Mouse (Mus musculus) yolk sac, embryonic 10.5 days (tissue): ENCODE results near the gene Mmp7.
A peak's percentile ranks its signal among the peaks of the same experiment; 100 is the strongest.

ENCODE experiments used
- DNase-seq: peaks from one replicate; pipeline ENCODE4 v3.0.0-alpha.2; 2017; ENCODE audit warnings: low spot score

The Mmp7 gene

DNA sequence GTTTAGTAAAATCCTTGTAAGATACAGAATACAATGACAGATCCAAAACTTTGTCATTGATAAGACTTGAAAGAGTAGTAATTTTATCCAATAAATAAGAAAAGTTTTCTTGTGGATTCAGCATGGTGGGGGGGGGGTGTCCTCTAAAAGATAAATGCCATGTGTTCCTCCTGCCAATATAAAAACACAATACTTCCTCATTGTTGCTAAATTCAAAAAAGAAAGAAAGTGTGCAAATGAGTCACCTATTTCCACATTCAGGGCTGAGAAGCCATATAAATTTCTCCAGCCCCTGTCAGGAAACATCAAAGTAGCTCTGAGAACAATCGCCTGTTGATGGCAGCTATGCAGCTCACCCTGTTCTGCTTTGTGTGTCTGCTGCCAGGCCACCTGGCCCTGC lies at the start of gene Mmp7:
Mmp7 (plus strand) TSS at position 301 of the 400 bp plus-strand sequence.
- no peak for DNase-seq

DNA sequence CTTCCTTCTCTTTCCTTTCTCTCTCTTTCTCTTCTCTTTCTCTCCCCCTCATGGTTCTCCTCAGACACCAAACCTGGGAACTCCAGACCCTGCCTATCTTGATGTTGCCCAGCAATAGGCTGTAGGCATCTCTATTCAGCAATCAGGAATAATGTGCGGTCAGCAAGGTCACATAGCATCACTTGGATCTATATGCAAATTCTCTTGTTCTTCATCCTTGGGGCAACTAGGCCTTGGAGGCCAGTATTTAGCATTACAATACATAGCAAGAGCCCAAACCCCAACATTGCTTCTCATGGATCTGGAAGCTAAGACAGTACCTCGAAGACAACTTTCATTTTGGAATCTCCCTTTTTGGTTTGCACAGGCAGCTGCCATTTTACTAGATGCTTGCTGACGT lies 44.0 kb upstream of the Mmp7 start:
- DNase-seq = no peak

DNA sequence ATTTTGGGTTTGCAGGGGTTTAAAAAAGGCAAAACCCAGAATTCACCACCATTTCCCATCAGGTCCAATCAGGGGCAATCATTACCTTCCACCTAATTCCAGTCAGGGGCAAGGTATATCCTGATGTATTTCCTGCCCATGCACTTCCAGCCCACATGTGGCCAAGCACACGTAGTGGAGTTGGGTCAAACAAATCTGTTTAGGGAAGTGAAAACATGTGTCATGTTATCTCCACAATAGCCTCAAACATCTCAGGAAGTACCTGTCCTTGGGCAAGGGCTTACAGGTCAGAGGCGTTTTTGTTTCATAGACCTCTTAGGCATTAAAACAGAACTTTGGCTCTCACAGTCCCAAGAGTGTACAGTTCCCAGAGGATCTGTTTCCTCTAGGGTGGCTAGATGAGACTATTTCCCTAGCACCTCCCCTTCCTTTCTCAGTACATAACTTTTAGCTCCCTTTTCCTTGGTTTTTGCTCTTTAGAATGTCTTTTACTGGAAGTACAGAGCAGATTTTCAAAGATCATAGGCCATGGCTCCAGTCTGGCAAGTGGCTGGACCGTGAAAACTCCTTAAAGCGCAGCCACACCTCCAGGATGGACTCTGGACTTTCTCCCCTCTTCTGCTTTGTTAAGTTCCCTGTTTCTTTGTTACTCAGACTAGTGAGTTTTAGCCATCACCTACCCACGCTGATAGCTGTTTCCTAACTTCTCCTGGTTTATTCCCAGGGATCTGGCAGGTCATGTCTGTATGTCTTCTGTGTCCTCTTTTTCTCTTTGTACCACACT lies 41.3 kb upstream of the Mmp7 start:
- peak; percentile 5 for DNase-seq

DNA sequence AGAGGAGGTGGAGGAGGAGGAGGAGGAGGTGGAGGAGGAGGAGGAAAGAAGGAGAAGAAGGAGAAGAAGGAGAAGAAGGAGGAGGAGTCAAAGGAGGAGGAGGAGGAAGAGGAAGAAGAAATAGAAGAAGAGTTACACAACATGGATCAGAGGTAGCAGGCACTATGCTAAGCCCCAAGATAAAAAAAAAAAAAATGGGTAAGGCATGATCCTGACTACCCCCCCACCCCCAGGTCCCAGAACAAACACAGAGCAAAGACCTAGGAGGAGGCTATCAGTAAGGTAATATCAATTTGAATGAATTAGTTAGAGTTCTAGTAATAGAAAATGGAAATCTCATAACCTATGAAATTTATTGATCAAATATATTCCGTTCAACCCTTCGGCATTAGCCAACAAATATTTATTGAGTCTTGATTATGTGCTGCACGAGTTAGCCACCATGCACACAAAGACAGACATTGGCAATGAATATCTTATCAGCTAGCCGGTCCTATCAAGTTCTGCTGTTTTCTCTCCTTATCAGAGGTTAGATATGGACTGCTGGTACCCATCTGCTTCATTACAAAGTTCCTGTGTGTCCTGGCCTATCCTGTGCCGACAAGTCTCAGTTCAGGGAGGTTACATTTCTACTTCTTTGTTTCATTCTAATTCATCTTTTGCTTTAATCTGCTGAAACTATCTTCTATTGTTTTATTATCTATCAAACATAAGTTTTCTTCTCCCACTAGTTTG lies 39.4 kb upstream of the Mmp7 start:
- no peak for DNase-seq

DNA sequence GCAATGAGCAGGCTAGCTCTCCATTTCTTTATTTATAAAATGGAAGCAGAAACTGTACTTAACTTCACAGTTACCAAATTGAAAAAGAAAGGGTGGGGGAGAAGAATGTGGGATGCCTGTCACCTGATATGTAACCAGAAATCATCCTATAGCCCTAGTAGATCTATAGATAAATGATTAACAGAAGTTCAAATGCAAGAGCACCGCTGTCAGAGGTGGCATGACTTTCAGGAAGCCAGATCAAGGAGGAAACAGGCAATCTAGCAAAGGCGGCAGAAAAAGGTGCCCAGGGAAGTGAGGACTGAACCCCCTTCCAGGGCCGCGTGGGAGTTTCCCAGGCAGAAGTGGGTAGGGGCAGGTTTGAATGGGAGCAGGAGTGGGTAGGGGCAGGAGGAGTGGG lies 33.9 kb upstream of the Mmp7 start:
- DNase-seq = no peak

DNA sequence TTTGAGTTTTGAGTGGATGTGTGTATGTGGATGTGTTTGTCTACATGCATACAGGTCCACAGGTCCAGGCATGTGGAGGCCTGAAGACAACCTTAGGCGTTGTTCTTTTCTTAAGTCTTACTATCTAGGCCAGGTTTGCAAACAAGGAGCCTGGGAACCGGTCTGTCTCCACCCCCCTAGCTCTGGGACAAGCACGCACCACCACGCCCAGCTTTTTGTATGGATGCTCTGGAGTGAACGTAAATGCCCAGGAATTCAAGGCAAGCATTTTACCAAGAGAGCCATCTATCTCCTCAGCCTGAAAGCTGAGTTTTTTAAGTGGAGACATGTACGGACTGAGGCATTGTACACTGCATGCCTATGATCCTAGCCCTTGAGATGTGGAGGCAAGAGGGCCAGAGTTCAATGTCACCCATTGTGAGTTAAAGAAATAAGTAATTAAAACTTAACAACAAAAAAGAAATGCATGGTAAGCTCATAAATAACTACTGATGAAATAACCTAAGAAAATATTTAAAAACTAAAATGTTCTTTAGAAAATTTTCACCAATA lies 32.3 kb upstream of the Mmp7 start:
- DNase-seq = no peak

DNA sequence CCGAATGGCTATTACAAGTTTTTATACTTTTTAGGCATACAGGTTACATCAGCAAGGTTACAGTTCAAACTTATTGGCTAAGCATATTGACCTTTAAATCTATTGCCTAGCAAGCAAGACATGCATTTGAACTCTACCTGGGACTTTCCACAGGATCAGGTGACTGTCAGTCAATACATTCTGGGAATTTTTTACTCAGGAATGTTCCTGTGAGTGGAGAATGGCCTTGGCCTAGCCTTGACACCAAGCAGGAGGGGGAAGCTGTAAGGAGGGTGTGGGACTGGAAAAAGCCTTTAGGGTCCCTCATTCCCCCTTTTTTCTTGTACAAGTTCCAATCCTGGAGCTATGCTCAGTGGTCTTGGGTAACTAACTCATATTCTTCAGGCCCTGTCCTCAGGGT lies 30.5 kb upstream of the Mmp7 start:
- DNase-seq = peak; percentile 14

DNA sequence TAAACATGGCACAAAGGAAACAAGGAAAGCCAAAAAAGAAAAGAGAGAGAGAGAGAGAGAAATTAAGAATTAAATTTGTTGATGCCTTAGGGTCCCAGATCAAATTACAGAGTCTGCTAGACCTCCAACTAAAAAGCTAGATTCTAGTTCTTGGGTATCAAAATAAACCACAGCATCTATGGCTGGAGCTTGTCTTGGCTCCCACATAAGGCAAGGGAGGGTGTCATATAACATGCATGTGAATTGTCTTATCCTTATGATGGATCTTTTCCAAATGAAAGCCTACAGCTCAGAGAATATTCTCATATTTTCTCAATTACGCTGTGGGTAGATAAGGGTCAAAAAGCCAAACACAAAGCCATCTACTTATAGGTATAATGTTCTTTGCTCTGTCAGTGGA lies 22.2 kb upstream of the Mmp7 start:
- DNase-seq = no peak

DNA sequence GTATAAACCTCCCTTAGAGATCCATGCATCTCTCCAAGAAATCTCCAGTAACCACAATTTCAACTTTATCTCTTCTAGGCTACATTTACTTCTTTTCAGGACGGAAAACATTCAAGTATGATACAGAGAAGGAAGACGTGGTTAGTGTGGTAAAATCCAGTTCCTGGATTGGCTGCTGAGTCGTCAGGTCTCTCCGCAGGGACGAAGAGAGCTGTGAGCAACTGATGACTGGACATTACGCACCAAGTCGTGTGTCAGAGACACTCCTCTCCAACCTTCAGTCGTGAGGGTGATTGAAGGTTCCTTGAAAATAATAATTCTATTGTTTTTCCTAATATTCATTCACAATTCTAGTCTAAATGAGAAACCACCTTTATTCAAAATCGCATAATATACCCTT lies 18.9 kb upstream of the Mmp7 start:
- no peak for DNase-seq

DNA sequence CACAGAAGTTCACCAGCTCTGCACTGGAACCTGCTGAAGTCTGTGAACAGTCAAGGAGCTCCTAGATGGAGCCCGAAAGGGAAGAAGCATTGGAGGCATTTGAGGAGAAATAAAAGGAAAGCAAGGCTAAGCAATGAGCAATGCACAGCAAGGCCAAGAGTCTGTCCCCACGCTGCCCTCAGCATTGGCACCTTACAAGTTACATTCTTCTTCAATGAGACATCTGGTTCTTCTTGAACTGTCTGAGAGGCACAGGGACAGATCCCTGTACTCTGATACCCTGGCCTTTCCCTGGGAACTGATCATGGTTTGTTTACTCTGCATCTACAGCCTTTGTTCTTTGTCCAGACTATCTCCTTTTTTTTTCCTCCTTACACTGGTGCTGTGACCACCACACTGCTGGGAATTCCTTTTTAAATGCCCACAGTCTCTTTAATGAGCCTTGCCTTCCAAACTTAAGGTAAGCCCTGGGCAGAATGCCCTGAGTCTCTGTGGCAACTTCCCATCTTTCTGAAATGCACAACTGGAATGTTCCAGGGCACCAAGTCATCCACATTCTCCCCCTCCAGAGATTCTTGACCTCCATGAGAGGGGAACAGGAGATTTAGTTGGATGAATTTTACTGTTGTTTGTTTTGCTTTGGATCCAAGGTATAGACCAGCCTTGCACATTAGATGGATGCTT lies 13.6 kb upstream of the Mmp7 start:
- DNase-seq = no peak

DNA sequence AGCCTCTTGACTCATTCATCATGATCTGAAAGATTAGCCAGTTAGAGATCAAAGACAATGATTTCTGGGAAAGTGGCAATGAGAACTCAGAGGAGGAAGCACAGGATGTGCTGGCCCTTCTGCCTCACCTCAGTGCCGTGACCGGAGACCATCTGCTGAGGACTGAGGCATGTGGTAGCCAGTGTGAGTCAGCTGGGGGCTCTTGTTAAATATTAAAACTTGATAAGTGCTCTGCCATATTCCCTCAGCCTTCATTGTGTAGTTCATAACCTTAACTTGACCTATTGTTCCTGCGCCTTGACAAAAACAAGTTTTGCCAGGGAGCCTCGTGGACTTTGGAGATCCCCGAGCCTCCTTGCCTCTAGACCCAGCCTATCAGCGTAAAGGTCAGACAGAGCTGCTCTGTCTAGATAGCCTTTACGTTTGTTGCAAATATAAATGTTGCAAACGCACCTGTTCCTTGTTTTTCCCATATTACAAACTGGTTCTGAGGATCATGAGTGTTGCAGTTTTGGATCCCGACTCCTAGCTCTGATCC lies 9.7 kb upstream of the Mmp7 start:
- peak; percentile 1 for DNase-seq

DNA sequence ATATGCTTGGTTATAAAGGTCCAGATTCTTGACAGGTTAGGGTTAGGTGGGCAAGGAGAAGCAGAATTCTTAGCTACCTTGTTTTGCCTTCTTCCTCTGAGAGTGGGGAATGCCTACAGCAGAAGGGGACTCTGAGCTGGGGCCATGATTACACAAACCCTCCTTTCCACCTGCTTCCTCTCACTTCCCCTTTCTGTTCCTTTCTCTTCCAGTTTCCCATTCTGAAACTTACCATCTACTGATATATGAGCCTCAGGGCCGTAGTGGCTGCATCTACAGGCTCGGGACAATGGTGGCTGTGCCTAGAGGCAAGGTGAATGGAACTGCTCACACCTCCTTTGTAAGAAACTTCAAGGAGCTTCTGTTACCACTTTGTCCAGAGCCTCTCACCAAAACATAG lies 5.9 kb upstream of the Mmp7 start:
- DNase-seq = no peak

DNA sequence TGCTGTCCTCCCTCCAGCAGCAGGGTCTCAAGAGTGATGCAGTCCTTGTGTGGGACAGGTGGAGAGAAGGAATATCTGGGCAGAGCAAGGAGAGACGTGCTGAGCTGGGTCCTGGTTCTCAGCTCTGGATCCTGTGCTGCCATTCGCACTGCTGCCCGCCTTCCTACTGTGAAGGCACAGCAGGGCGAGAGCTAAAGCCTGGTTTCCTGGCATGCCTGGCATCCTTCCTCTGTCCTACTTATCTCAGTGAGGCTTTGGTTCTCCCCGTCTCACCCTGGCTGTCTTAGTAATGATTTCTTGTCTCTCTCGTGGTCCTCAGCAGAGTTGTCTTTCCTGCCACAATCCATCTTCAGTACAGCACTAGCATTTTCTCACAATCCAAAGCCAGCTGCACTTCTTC lies 2.1 kb upstream of the Mmp7 start:
- DNase-seq = no peak

DNA sequence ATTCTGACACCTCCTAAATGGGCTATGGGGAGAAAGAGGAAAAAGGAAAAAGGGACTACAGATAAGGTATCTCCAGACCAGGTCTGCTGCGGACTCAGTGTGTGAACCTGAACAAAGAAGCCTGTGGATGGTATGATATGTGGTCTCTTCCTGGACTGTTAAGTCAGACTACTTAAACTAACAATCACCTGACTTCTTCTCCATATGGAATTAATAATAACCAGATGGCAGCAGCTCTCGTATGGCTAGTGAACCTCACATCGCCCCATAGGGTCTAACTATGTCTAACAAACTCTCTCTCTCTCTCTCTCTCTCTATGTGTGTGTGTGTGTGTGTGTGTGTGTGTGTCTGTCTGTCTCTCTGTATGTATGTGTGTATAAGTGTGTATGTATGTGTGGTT lies 2.1 kb downstream of the Mmp7 start:
- no peak for DNase-seq

DNA sequence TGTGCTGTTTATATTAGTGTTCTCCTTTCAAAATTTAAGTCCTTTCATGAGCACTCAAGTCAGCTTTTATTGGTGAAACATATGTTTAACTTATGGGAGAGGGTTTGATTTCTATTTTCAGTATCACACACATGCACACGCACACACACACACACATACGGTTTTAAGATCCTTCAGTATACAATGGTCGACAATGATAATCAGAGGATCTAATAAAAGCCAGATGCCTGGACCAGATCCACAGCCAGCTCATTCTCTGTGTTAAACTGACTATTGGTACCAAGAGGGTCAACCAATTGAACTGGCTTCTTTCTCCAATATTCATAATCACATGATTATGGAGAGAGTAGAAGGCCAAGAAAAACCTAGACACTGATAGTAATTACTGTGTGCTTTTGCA lies 3.8 kb downstream of the Mmp7 start:
- DNase-seq = no peak

DNA sequence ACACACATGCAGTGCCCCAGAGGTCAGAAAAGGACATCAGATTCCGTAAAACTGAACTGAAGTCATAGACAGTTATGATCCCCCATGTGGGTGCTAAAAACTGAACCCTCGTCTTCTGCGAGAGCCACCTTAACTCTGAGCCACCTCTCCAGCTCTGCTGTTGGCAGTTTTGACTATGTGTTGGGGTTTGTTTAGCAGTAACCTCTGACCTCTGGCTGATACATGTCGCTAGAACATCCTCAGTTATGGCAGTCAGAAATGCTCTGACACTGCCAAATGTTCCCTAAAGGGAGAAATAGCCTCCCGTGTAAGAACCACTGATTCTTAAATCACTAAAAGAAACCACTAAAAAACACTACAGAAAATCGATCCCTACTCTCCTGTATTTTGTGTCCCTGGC lies 16.8 kb downstream of the Mmp7 start:
- no peak for DNase-seq

DNA sequence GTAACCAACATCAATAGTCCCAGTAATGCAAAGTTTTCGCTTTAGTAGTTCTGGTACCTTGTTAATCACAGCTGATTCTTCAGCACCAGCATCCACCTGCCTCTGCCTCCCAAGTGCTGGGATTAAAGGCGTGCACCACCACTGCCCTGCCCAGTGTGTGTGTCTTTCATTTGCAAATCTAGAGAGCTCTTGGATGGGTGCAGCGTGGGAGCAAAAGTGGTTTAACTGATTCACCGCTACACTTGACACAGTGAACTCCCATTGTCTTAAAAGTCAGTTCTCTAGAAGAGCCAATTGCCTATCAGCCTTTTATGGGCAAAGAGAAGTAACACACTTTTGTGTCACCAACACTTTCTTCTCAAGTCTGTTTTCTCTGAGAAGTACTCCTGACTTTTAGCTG lies 19.3 kb downstream of the Mmp7 start:
- no peak for DNase-seq

DNA sequence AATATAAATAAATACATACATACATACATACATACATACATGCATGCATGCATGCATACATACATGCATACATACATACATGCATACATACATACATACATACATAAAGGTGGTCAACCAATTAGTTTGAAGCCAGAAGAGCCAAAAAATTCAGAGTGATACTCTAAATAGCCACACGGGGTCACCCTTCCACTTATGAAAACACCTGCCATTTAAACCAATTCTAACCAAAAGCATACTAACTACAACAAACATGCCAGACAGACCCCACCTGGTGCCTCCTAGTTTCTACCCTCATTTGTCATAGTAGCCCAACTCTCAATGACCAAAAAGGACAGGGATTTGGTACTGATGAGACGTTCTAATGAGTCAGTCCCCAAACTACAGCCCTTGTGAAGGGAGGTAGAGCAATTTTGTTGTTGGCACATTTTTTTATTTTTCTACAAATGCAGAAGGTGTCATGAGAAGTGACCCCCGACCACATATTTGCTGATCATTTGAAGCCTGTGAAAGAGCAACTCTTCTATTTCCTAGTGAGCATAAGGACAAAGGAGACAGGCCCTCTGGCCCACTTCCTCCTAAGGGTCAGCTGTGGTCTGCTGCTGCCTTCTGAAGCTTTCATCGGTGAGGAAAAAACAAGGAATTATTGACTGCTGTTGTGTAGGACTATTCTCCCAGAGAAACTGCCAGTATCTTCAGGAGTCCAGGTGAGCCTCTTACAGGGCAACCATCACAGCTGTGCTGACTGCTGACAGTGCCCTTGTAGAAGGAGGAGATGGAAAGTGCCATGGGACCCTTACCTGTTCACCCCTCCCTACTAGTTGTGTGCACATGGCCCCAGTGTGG lies 22.4 kb downstream of the Mmp7 start:
- peak; percentile 10 for DNase-seq

DNA sequence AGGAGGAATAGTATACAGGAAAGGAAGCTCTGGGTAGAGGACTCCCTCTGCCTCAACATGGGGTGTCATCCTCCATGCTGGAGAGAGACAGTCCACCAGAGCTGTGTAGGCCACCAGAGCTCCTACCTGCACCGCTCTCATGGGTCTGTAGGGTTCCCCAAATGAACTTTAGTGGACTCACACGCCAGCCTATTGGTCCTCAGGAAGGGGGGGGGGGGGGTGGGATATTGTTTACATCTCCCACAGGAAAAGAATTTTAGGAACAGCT lies 23.0 kb downstream of the Mmp7 start:
- DNase-seq = no peak

DNA sequence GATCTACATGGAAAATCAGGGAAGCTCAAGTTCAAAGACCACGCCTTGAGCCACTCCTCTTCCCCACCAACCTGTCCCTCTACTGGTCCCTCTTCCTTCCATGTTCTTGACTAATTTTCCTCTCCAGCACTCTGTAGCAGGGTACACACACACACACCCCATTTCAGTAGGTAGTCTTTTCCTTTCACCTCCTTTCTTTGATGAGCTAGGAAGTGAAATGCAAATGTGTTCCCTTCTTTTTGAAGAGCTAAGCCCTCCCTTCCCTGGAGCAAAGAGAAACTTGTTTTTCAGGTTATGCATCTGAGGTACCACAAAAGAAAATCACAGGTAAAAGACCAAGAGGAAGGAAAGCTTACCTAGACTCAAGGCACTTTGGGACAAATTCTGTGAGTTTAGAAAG lies 29.7 kb downstream of the Mmp7 start:
- DNase-seq = no peak

DNA sequence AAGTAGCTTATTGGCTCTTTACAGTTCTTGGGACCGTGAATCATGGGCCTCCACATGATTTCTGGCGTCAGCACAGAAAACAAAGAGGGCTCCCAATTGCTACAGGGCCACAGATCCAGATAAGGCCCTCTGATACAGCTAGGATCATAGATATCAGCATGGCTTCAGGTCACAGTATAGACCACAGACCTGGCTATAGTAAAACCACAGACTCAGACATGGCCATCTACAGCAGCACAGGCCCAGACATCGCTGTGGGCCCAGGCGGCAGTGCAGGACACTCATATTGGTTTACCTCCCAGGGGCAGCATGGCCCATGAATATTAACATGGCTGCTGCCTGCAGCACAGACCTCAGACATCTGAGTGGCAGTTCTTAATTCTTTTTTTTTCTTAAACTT lies 37.1 kb downstream of the Mmp7 start:
- no peak for DNase-seq

DNA sequence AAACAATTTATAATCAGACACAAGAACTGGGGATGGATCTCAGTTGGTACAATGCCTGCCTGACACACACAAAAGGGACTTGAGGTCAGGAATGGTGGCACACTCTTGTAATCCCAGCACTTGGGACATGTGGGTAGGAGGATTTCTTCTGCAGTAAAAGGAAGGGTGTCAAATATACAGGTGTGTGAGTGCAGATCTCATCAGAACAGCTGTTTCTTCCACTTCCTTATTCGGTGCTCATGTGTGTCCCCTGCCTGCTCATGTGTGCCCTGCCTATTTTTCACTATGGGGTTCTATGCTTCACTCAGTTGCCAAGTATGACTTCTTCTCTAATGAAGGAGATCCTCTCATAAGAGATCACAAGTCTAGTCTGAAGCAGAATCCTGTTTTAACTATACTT lies 50.8 kb downstream of the Mmp7 start:
- no peak for DNase-seq
